Mouse (Mus musculus): ENCODE data around the gene Tex45. TPM values are rescaled to one million over a fixed set of nuclear protein-coding genes. Genes with fewer than 3 reads are reported as not detected.
A peak's percentile ranks its signal among the peaks of the same experiment; 100 is the strongest.

Tex45 gene
- polyA plus RNA-seq, 1 experiment from 2014 or later = not detected

GRCm38 (mm10) chr8:3482240-3482740 lies 11.6 kb downstream of the Tex45 start:
- Histone ChIP-seq H3K4me3 (ENCODE audit: low read depth, low read length) (no peak overlapping the region), H3K9me3 (ENCODE audit: low read depth, low read length) (no peaks in the 10 kb centered on the region), H3K27me3 (ENCODE audit: insufficient read depth, low read length) (no peaks in the 10 kb centered on the region), H3K36me3 (ENCODE audit: insufficient read depth) (no peaks in the 10 kb centered on the region), H3K4me2 (no peak overlapping the region), H3K4me1 (ENCODE audit: insufficient read depth) (no peaks in the 10 kb centered on the region), H3K9ac (no peak overlapping the region), H3K27ac (ENCODE audit: low read depth) (no peak overlapping the region)
- WGBS = 81% methylated on average over 22 of the region's 22 CpGs
- DNase-seq = no peak
- no peak for TF ChIP-seq CTCF (IDR thresholded peaks at IDR 0.05; ENCODE audit: low read depth)
- no peak for ATAC-seq (ENCODE audit: insufficient read depth)

GRCm38 (mm10) chr8:3483546-3483945 lies 12.9 kb downstream of the Tex45 start:
- Histone ChIP-seq H3K4me2 (no peak overlapping the region), H3K9me3 (ENCODE audit: low read depth, low read length) (no peaks in the 10 kb centered on the region), H3K27ac (ENCODE audit: low read depth) (no peak overlapping the region), H3K36me3 (ENCODE audit: insufficient read depth) (no peaks in the 10 kb centered on the region), H3K4me3 (ENCODE audit: low read depth, low read length) (no peak overlapping the region), H3K9ac (no peak overlapping the region), H3K4me1 (ENCODE audit: insufficient read depth) (no peaks in the 10 kb centered on the region), H3K27me3 (ENCODE audit: insufficient read depth, low read length) (no peaks in the 10 kb centered on the region)
- WGBS = 75% methylated on average over 7 of the region's 7 CpGs
- peak; percentile 12 for DNase-seq
- no peak for TF ChIP-seq CTCF (IDR thresholded peaks at IDR 0.05; ENCODE audit: low read depth)
- no peak for ATAC-seq (ENCODE audit: insufficient read depth)

DNA sequence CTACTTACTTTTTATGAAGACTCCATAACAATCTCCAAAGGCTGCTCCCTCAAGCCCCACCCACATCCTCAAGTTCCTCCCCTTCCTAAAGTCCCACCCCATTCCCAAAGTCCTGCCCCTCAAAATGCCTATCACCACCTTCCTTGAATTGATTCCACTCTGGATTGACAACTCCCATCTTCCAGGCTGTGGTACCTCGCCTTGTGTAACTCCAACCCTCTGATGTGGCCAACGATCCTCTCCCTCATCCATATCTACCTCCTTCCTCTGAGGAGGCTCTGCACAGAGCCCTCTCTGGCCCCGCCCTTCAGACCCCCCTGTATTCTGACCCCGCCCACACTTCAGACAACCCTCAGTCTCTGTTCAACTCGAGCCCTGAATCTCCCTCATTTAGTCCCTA lies 14.5 kb downstream of the Tex45 start:
- TF ChIP-seq CTCF (IDR thresholded peaks at IDR 0.05; ENCODE audit: low read depth) = no peak
- Histone ChIP-seq H3K27ac (ENCODE audit: low read depth) (no peak overlapping the region), H3K4me3 (ENCODE audit: low read depth, low read length) (no peak overlapping the region), H3K9ac (no peak overlapping the region), H3K36me3 (ENCODE audit: insufficient read depth) (no peaks in the 10 kb centered on the region), H3K9me3 (ENCODE audit: low read depth, low read length) (no peaks in the 10 kb centered on the region), H3K4me1 (ENCODE audit: insufficient read depth) (no peaks in the 10 kb centered on the region), H3K27me3 (ENCODE audit: insufficient read depth, low read length) (no peaks in the 10 kb centered on the region), H3K4me2 (no peak overlapping the region)
- DNase-seq (no peak), ATAC-seq (ENCODE audit: insufficient read depth) (no peak)
- WGBS = 29% methylated on average over 5 of the region's 5 CpGs

- H3K36me3 ChIP-seq (ENCODE audit: insufficient read depth) = peaks cover 33% of the 10 kb centered on the region
- peak within 1 kb of the TSS; percentile 91 for H3K4me3 ChIP-seq (ENCODE audit: low read depth, low read length)
- peak within 1 kb of the TSS; percentile 87 for H3K27ac ChIP-seq (ENCODE audit: low read depth)
- peak within 1 kb of the TSS; percentile 97 for H3K9ac ChIP-seq
- WGBS = under 1% methylated on average over 55 of the region's 64 CpGs
- peak within 1 kb of the TSS; percentile 85 for H3K4me2 ChIP-seq
- peak; percentile 95 for ATAC-seq (ENCODE audit: insufficient read depth)
- no peak for TF ChIP-seq CTCF (IDR thresholded peaks at IDR 0.05; ENCODE audit: low read depth)
- H3K9me3 ChIP-seq (ENCODE audit: low read depth, low read length) = no peaks in the 10 kb centered on the region; the same call in 1 of the 2 replicates
- H3K27me3 ChIP-seq (ENCODE audit: insufficient read depth, low read length) = no peaks in the 10 kb centered on the region
- DNase-seq = peak; percentile 89
- H3K4me1 ChIP-seq (ENCODE audit: insufficient read depth) = peaks cover 2% of the 10 kb centered on the region; the same call in 1 of the 2 replicates
Measured at GRCm38 (mm10) chr8:3492901-3493844, 22.5 kb downstream of the Tex45 start, which contains the start of gene Zfp358. Zfp358 (plus strand) TSS chr8:3493138.

- 33% methylated on average over 6 of the region's 6 CpGs for WGBS
- peak overlapping the region; percentile 87; the same call in 1 of the 2 replicates for H3K27ac ChIP-seq (ENCODE audit: low read depth)
Measured at GRCm38 (mm10) chr8:3493845-3494208, 23.2 kb downstream of the Tex45 start.

GRCm38 (mm10) chr8:3495578-3496427 lies 25.1 kb downstream of the Tex45 start:
- no peaks in the 10 kb centered on the region for H3K27me3 ChIP-seq (ENCODE audit: insufficient read depth, low read length)
- TF ChIP-seq CTCF (IDR thresholded peaks at IDR 0.05; ENCODE audit: low read depth) = no peak
- 93% methylated on average over 44 of the region's 44 CpGs for WGBS
- no peak overlapping the region for H3K4me3 ChIP-seq (ENCODE audit: low read depth, low read length)
- no peak overlapping the region for H3K27ac ChIP-seq (ENCODE audit: low read depth)
- ATAC-seq (ENCODE audit: insufficient read depth) (no peak), DNase-seq (no peak)
- H3K4me2 ChIP-seq = no peak overlapping the region
- H3K9me3 ChIP-seq (ENCODE audit: low read depth, low read length) = no peaks in the 10 kb centered on the region; the same call in 1 of the 2 replicates
- peaks cover 33% of the 10 kb centered on the region for H3K36me3 ChIP-seq (ENCODE audit: insufficient read depth)
- peaks cover 3% of the 10 kb centered on the region; the same call in 1 of the 2 replicates for H3K4me1 ChIP-seq (ENCODE audit: insufficient read depth)
- H3K9ac ChIP-seq = no peak overlapping the region

More at GRCm38 (mm10) chr8:3493845-3494208, 23.2 kb downstream of the Tex45 start:
- Histone ChIP-seq H3K9ac (peak overlapping the region; percentile 97), H3K27me3 (ENCODE audit: insufficient read depth, low read length) (no peaks in the 10 kb centered on the region), H3K36me3 (ENCODE audit: insufficient read depth) (peaks cover 33% of the 10 kb centered on the region), H3K9me3 (ENCODE audit: low read depth, low read length) (no peaks in the 10 kb centered on the region; the same call in 1 of the 2 replicates), H3K4me3 (ENCODE audit: low read depth, low read length) (peak overlapping the region; percentile 91), H3K4me2 (peak overlapping the region; percentile 85), H3K4me1 (ENCODE audit: insufficient read depth) (peaks cover 2% of the 10 kb centered on the region; the same call in 1 of the 2 replicates)
- TF ChIP-seq CTCF (IDR thresholded peaks at IDR 0.05; ENCODE audit: low read depth) = no peak
- ATAC-seq (ENCODE audit: insufficient read depth) (peak; percentile 4; the same call in 1 of the 2 replicates), DNase-seq (peak; percentile 17)
